8 mouse cellular contexts compared by ENCODE assay signal in the genomic region with DNA sequence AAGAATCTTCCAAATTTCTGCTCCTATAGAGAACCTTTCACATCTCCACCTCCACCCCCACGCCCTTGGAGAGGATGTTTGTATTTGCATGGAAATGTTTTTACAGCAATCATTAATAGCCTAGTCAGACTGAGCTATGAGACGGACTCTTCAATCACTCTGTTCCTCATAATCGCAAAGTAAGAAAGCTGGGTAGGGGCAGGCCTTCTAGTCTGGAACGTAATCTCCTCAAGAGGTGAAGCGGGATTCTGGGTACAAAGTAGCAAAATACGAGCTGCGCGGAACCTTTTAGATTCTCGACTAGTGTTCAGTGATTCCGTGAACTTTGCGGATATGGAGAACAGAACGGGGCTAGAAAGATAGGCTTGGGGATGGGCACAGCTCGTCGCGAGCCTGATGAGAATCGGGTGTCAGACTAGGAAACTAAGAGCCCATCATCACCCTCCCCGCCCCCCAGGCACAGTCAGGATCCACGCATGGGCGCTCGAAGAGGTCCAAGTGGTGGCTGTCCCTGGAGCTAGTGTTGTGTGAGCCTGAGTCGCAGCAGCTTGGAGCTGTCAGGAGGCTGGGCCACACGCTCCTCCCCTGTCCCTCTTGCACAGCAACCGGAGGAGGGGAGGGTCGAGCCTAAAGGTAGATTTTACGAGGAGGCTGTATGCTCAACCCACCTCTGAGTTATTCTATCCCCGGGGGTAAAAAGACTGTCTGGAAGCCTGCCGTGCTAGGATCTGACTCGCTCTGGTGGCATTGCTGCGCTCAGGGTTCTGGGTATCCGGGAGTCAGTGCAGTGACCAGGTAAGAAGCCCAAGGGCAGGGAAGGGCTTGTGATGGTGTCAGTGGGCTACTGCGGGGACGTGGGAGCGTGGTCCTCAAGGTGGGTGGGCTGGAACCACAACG. TPM values are rescaled to one million over a fixed set of nuclear protein-coding genes. Genes with fewer than 3 reads are reported as not detected.
DNase-seq lines count a peak whose midpoint lies in the region; ATAC-seq and TF ChIP-seq lines count a peak whose summit lies in the region.

Gene Pla2g7 (plus strand): TSS at position 107 of the 897 bp plus-strand sequence.

- peak within 1 kb of the TSS; percentile 51 for H3K9ac ChIP-seq in forebrain, embryonic 11.5 days (ENCODE audit: low read length)
- peak within 1 kb of the TSS; percentile 74 for H3K9ac ChIP-seq in heart, embryonic 13.5 days
- H3K9ac ChIP-seq in kidney, postnatal 0 days (ENCODE audit: low read depth, low read length) = peak within 1 kb of the TSS; percentile 57
- peak within 1 kb of the TSS; percentile 33; the same call in 1 of the 2 replicates for H3K9ac ChIP-seq in liver, embryonic 13.5 days
- H3K9ac ChIP-seq in neural tube, embryonic 13.5 days = peak within 1 kb of the TSS; percentile 69

- peak within 1 kb of the TSS; percentile 44 for H3K4me3 ChIP-seq in forebrain, embryonic 11.5 days (ENCODE audit: low read depth, low read length)
- H3K4me3 ChIP-seq in heart, embryonic 13.5 days = peak within 1 kb of the TSS; percentile 62
- peak within 1 kb of the TSS; percentile 47 for H3K4me3 ChIP-seq in kidney, postnatal 0 days (replicated peaks; ENCODE audit: low read depth, low read length)
- peak within 1 kb of the TSS; percentile 47 for H3K4me3 ChIP-seq in liver, embryonic 13.5 days (replicated peaks)
- H3K4me3 ChIP-seq in neural tube, embryonic 13.5 days = peak within 1 kb of the TSS; percentile 48

- H3K9me3 ChIP-seq in forebrain, embryonic 11.5 days (ENCODE audit: control insufficient read depth, low read length) = no peaks in the 10 kb centered on the region
- no peaks in the 10 kb centered on the region for H3K9me3 ChIP-seq in heart, embryonic 13.5 days
- H3K9me3 ChIP-seq in kidney, postnatal 0 days (replicated peaks; ENCODE audit: low read length) = no peaks in the 10 kb centered on the region
- no peaks in the 10 kb centered on the region for H3K9me3 ChIP-seq in liver, embryonic 13.5 days (replicated peaks)
- no peaks in the 10 kb centered on the region for H3K9me3 ChIP-seq in neural tube, embryonic 13.5 days

- H3K36me3 ChIP-seq in forebrain, embryonic 11.5 days (ENCODE audit: control insufficient read depth, insufficient read depth, low read length) = no peaks in the 10 kb centered on the region
- no peaks in the 10 kb centered on the region for H3K36me3 ChIP-seq in heart, embryonic 13.5 days
- no peaks in the 10 kb centered on the region for H3K36me3 ChIP-seq in kidney, postnatal 0 days (ENCODE audit: insufficient read depth, low read length)
- H3K36me3 ChIP-seq in liver, embryonic 13.5 days = no peaks in the 10 kb centered on the region
- H3K36me3 ChIP-seq in neural tube, embryonic 13.5 days = no peaks in the 10 kb centered on the region

- peak; percentile 86 for ATAC-seq in forebrain, embryonic 11.5 days (replicated peaks; ENCODE audit: low FRiP score)
- ATAC-seq in heart, embryonic 13.5 days (ENCODE audit: extremely low read depth, insufficient number of reproducible peaks, low FRiP score, low TSS enrichment) = no peak; the same call in 1 of the 2 replicates
- peak; percentile 95 for ATAC-seq in kidney, postnatal 0 days (replicated peaks; ENCODE audit: low FRiP score, low read depth)
- ATAC-seq in liver, embryonic 13.5 days (ENCODE audit: low read depth) = peak; percentile 65
- peak; percentile 88 for ATAC-seq in neural tube, embryonic 13.5 days (ENCODE audit: low read depth)

- DNase-seq in 3T3-L1 (ENCODE audit: low read depth, low spot score) = peak; percentile 61
- DNase-seq in adrenal gland, postnatal 4 days (ENCODE audit: low spot score in 2 of 2) = no peak
- peak; percentile 74 for DNase-seq in forebrain, embryonic 11.5 days (ENCODE audit: low spot score)
- DNase-seq in kidney, postnatal 0 days (ENCODE audit: low spot score) = peak; percentile 93
- DNase-seq in liver, embryonic 13.5 days = no peak
- peak; percentile 44 to 46 for DNase-seq in urinary bladder, postnatal 36 days (ENCODE audit: low spot score in 2 of 2)

- no peaks in the 10 kb centered on the region for H3K27me3 ChIP-seq in forebrain, embryonic 11.5 days (ENCODE audit: control insufficient read depth, insufficient read depth, low read length)
- no peaks in the 10 kb centered on the region for H3K27me3 ChIP-seq in heart, embryonic 13.5 days (replicated peaks)
- H3K27me3 ChIP-seq in kidney, postnatal 0 days (ENCODE audit: insufficient read depth, low read length) = no peaks in the 10 kb centered on the region
- H3K27me3 ChIP-seq in liver, embryonic 13.5 days = no peaks in the 10 kb centered on the region
- H3K27me3 ChIP-seq in neural tube, embryonic 13.5 days = no peaks in the 10 kb centered on the region

- WGBS in forebrain, embryonic 11.5 days = under 1% methylated on average over 34 of the region's 34 CpGs
- under 1% methylated on average over 34 of the region's 34 CpGs for WGBS in heart, embryonic 13.5 days
- under 1% methylated on average over 34 of the region's 34 CpGs for WGBS in kidney, postnatal 0 days
- WGBS in liver, embryonic 13.5 days (ENCODE audit: insufficient replicate concordance) = 1% methylated on average over 34 of the region's 34 CpGs
- WGBS in neural tube, embryonic 13.5 days = under 1% methylated on average over 34 of the region's 34 CpGs

- no peak for TF ChIP-seq CTCF in kidney, postnatal 0 days (IDR thresholded peaks at IDR 0.05; ENCODE audit: low read depth)

- peak within 1 kb of the TSS; percentile 76 for H3K4me2 ChIP-seq in forebrain, embryonic 11.5 days (ENCODE audit: low read depth, low read length, severe bottlenecking)
- peak within 1 kb of the TSS; percentile 96 for H3K4me2 ChIP-seq in heart, embryonic 13.5 days
- H3K4me2 ChIP-seq in kidney, postnatal 0 days (ENCODE audit: low read length) = peak within 1 kb of the TSS; percentile 87
- peak within 1 kb of the TSS; percentile 63 for H3K4me2 ChIP-seq in liver, embryonic 13.5 days
- peak within 1 kb of the TSS; percentile 84 for H3K4me2 ChIP-seq in neural tube, embryonic 13.5 days

- H3K27ac ChIP-seq in forebrain, embryonic 11.5 days (ENCODE audit: low read depth, low read length) = no peak within 1 kb of the TSS
- peak within 1 kb of the TSS; percentile 52 for H3K27ac ChIP-seq in heart, embryonic 13.5 days (replicated peaks)
- H3K27ac ChIP-seq in kidney, postnatal 0 days = peak within 1 kb of the TSS; percentile 63
- no peak within 1 kb of the TSS for H3K27ac ChIP-seq in liver, embryonic 13.5 days
- H3K27ac ChIP-seq in neural tube, embryonic 13.5 days (replicated peaks) = peak within 1 kb of the TSS; percentile 55

- H3K4me1 ChIP-seq in forebrain, embryonic 11.5 days (replicated peaks; ENCODE audit: control insufficient read depth, insufficient read depth, low read length) = peaks cover 2% of the 10 kb centered on the region; the same call in 1 of the 2 replicates
- 0 out of 2 replicates have a peak, but pooled peaks cover 5% of the 10 kb centered on the region for H3K4me1 ChIP-seq in heart, embryonic 13.5 days
- peaks cover 5% of the 10 kb centered on the region; the same call in 1 of the 2 replicates for H3K4me1 ChIP-seq in kidney, postnatal 0 days (replicated peaks; ENCODE audit: insufficient read depth, low read length)
- 0 out of 2 replicates have a peak, but pooled peaks cover 4% of the 10 kb centered on the region for H3K4me1 ChIP-seq in liver, embryonic 13.5 days (replicated peaks)
- peaks cover 12% of the 10 kb centered on the region for H3K4me1 ChIP-seq in neural tube, embryonic 13.5 days (replicated peaks)

RNA-seq across cellular contexts. Expression of gene Pla2g7, which starts in this region (rescaled TPM):
- 10 to 100 TPM; 14.0 to 15.6 TPM for total RNA-seq in adrenal gland, postnatal 4 days (2021)
- polyA plus RNA-seq in forebrain, embryonic 11.5 days (2014; fragmentation: Nextera tagmentation; extraction: Ambion mirVana) = 2.9 and 3.3 TPM in 2 replicates
- polyA plus RNA-seq in heart, embryonic 13.5 days (2015; fragmentation: Nextera tagmentation; extraction: Ambion mirVana) = 12.5 and 13.2 TPM in 2 replicates
- 80.3 and 88.8 TPM in 2 replicates for polyA plus RNA-seq in kidney, postnatal 0 days (2015; fragmentation: Nextera tagmentation; extraction: Ambion mirVana)
- polyA plus RNA-seq in liver, embryonic 13.5 days (2015; fragmentation: Nextera tagmentation; extraction: Ambion mirVana) = 7.4 and 7.6 TPM in 2 replicates
- polyA plus RNA-seq in neural tube, embryonic 13.5 days (2015; fragmentation: Nextera tagmentation; extraction: Ambion mirVana) = 63.6 and 66.2 TPM in 2 replicates

Comparison
In these comparisons a context has a peak if more than half of its experiments do, and no peak if none do; other contexts are left out.
1. DNase-seq: peak in 3T3-L1 (single experiment), forebrain, embryonic 11.5 days (single experiment), kidney, postnatal 0 days (single experiment) and urinary bladder, postnatal 36 days (2 of 2); none in adrenal gland, postnatal 4 days (0 of 2) and liver, embryonic 13.5 days (single experiment).
2. H3K27ac ChIP-seq: peak in heart, embryonic 13.5 days (single experiment), kidney, postnatal 0 days (single experiment) and neural tube, embryonic 13.5 days (single experiment); none in forebrain, embryonic 11.5 days (single experiment) and liver, embryonic 13.5 days (single experiment).
3. Peak in every context shown above with its lines, with median percentiles within 50 percentile points of each other: H3K4me2 ChIP-seq, H3K4me3 ChIP-seq and H3K9ac ChIP-seq.